Mouse (Mus musculus) cerebellum, postnatal 14 days (tissue): ENCODE data around the gene Dnajc8.
A peak's percentile ranks its signal among the peaks of the same experiment; 100 is the strongest.

Experiments used
- DNase-seq, 2 experiments: peaks; one replicate each; pipeline ENCODE4 v3.0.0; 2021; ENCODE audit warnings: mixed read lengths in 2 of 2

Gene Dnajc8

GRCm38 (mm10) chr4:132535406-132536121, at the start of gene Dnajc8:
Gene Dnajc8, plus strand, starts transcription at chr4:132535550.
- DNase-seq = peak; percentile 97 to 98

DNA sequence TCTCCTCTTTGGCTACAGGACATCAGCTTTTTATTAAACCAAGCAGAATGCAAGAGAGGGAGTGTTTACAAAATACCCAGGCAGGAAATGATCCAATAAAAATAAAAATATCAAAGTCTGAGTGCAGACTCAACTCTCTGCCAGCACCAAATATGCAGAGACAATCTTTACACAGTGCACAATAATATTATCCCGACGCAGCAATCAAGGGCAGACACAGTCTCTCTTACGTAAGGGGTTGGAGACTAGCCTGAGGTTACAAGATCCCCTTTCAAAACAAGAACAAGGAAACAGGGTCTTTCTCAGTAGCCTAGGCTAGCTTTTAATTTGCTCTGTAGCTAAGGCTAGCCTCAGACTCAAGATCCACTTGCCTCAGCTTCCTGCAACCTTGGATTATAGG, 46.8 kb upstream of the Dnajc8 start:
- no peak for DNase-seq

GRCm38 (mm10) chr4:132488976-132489375, 46.4 kb upstream of the Dnajc8 start:
- no peak for DNase-seq

- no peak for DNase-seq
Observed at GRCm38 (mm10) chr4:132490273-132491010, 44.9 kb upstream of the Dnajc8 start.

GRCm38 (mm10) chr4:132491057-132491456, 44.3 kb upstream of the Dnajc8 start:
- DNase-seq = no peak

DNA sequence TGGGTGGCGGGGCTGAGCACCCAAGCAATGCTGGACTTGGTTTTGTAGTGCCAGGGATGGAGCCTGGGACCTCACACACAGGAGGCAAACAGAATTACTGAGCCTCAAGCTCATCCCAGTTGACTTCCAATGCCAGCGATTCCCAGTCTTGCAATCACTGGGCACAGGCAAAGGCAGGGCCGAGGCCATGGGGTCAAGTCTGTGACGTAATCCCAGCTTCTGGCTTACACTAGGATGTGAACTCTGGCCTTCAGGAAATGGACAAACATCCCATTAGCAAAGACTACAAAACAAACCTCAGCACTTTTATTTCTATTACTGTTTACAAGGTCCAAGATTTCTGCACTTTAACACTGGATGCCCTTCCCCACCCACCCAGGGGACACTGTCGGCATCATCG, 43.6 kb upstream of the Dnajc8 start:
- no peak for DNase-seq

- peak; percentile 81 to 89 for DNase-seq
Observed at GRCm38 (mm10) chr4:132492178-132493060, 42.9 kb upstream of the Dnajc8 start.

GRCm38 (mm10) chr4:132494271-132494918, 41.0 kb upstream of the Dnajc8 start:
- no peak for DNase-seq

- no peak for DNase-seq
Observed at GRCm38 (mm10) chr4:132501639-132502038, 33.7 kb upstream of the Dnajc8 start.

GRCm38 (mm10) chr4:132503344-132503743, 32.0 kb upstream of the Dnajc8 start:
- DNase-seq = no peak

DNA sequence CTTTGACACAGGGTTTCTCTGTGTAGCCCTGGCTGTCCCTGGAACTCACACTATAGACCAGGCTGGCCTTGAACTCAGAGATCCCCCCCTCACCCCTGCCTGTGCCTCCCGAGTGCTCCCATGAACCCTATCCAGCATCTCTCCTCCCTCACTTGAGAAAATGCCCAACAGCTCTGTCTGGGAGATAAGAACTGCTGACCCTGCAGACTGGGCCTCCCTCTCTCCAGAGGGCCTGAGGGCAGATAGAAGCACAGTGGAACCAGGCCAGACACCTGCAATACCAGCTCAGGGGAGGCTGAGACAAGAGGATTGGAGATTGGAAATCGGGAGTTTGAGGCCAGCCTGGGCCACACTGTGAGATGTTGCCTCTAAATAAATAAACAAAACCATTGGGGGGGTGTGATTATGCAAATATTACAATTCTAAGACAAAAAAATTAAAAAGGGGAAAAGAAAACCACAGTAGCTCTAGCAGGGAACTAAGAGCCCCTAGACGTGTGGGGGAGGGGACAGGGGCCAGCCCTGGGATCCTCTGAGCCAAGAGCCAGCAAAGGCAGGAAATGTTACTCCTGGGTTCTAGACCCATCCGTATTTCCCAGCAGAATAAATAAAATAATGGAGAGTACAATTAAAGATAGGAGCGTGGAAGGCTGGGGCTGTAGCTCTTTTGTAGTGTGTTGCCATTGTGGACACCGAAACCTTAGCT, 30.2 kb upstream of the Dnajc8 start:
- no peak for DNase-seq

GRCm38 (mm10) chr4:132505800-132506199, 29.6 kb upstream of the Dnajc8 start:
- no peak for DNase-seq

GRCm38 (mm10) chr4:132506250-132506649, 29.1 kb upstream of the Dnajc8 start:
- no peak for DNase-seq

- DNase-seq = no peak
Observed at GRCm38 (mm10) chr4:132507210-132507609, 28.1 kb upstream of the Dnajc8 start.

DNA sequence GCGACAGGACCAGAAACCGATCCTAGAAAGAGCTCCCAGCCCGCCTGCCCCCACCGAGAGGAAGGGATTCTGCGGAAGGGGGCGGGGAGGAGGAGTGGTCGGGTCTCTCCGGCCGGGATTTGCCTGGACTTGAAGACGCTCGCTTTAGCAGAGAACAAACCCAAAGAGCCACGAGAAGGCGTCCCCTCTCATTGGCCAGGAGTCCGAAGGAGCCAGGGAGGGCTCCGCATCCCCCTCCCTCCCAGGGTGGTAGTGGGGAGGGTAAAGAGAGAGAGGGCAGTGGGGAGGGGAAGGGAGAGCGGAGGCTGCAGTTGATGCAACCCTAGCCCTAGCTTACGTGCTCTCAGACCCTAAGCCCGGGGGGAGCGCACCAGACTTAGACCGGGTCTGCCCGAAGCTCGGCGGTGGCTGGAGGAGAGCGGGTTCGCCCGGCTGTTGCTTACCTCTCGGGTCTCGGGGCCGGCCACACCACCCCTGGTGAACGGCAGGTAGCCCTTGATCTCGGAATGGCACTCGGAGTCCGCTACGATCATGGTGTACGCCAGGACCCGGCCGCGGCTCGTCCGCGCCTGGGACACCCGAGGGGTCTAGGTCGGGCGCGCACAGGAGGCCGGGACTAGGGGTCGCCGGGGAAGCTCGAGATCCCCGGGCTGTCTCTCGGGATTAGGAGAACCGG, 25.6 kb upstream of the Dnajc8 start:
- DNase-seq = peak; percentile 79 to 81

DNA sequence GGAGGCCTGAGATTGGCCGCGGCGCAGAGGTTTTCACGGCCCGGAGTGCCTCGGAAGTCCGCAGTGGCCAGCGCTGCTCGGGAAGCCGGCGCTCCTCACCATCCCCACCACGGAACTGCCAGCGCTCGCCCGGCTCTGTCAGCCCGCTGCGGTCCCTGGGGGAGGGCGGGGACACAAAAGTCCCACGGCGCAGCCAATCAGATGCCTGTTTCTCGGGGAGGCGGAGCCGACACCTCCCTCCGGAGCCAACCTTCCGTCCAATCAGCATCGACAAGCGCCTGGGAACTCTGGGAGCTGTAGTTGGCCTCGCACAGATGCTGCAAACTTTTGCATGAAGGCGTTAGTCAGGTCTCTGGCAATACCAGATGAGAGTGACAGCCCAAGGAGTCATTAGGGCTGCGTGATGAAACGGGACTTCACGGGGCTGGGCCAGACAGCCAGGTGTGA, 25.0 kb upstream of the Dnajc8 start, which contains the start of gene Sesn2:
Gene Sesn2, minus strand, starts transcription at position 150 of the 447 bp plus-strand sequence.
- peak; percentile 96 for DNase-seq

GRCm38 (mm10) chr4:132512080-132512479, 23.3 kb upstream of the Dnajc8 start:
- no peak for DNase-seq

- DNase-seq = no peak
Observed at GRCm38 (mm10) chr4:132513395-132514273, 21.7 kb upstream of the Dnajc8 start.

GRCm38 (mm10) chr4:132514555-132515135, 20.7 kb upstream of the Dnajc8 start:
- DNase-seq = peak; percentile 92 to 93
